Mouse (Mus musculus): ENCODE data around the gene Aaed1.
A peak's percentile ranks its signal among the peaks of the same experiment; 100 is the strongest.

Gene Aaed1

DNA sequence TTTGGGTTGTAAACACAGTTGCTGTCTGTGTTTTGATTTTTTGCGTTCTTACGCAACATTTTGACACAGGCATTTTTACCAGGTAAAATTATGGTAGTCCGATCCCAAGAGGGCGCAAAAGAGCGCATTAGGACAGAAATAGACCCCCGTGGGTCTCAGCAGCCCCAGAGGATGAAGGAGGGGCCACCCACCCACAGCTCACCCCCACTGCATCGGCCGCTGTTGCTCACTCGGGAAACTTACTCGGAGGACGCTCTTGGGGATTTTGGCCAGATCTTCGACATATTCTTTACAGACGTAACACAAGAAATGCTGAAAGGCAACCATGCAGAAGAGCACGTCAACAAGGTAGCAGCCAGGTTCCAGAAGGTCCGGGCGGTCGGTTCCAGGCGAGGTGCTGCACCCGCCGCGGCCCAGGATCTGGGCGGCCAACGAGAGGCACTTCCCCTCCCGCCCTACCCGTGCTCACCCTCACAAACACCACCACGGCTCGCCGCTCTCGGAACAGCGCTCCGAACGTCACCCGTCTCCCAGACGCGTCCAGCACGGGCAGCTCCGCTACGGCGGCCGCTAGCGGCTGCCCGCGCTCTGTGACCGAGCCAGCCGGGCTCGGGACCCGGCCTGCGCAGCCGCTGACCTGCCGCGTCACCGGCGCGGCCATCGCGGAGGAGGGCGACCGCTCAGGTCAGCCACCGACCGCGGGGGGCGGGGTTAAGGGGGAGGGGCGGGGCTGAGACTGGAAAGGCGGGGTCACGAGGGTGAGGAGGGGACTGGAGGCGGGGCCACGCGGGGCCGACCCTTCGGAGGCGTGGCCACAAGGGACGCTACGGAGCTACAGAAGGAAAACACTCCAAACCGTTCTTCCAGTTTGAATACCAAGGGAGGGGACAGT lies at the start of gene Aaed1:
Aaed1 (minus strand) TSS at position 687 of the 892 bp plus-strand sequence.
- peak; percentile 87 for DNase-seq

DNA sequence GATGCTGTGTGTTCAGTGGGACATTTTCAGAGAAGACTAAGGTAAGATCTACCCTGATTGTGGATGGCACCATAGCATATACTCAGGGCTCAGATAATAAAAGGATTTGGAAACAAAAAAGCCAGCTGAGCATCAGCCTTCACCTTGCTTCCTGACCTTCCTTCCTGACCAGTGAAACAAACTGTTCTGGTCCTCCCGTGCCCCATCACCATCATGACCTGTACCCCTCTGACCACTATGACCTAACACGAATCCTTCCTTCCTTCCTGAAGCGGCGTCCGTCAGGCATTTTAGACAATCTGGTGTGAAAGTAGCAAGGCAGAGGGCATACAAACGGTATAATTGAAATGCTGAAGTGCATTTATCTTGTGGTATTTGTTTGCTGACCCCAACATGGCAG lies 49.6 kb upstream of the Aaed1 start:
- no peak for DNase-seq

- DNase-seq: no peak
These were observed 48.5 kb upstream of the Aaed1 start for GRCm38 (mm10) chr13:64361020-64361419.

GRCm38 (mm10) chr13:64359702-64360101 lies 47.2 kb upstream of the Aaed1 start:
- no peak for DNase-seq

GRCm38 (mm10) chr13:64358476-64358875 lies 46.0 kb upstream of the Aaed1 start:
- DNase-seq: no peak

DNA sequence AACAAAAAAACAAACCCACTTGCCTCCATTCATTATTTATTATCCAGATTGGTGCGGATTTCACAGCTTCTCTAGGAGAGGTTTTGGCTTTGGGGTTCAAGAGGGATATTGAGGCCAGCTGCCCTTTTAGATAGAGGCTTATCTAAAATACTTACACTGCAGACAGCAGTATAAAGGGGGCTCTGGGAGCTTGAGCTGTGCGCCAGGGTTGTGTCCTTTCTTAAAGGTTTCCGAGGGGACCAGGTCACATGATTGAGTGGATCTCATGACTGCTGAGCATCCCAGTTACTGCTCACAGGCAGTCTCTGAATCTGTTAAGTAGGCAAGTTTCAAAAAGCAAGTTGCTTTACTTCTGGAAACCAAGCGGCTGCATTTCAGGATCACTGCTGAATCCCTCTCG lies 44.9 kb upstream of the Aaed1 start:
- DNase-seq: no peak

- no peak for DNase-seq
These were observed 37.0 kb upstream of the Aaed1 start for GRCm38 (mm10) chr13:64349474-64349873.

- DNase-seq: peak; percentile 43
These were observed 31.6 kb upstream of the Aaed1 start for GRCm38 (mm10) chr13:64344082-64344501.

GRCm38 (mm10) chr13:64343598-64343997 lies 31.1 kb upstream of the Aaed1 start:
- DNase-seq: peak; percentile 24

DNA sequence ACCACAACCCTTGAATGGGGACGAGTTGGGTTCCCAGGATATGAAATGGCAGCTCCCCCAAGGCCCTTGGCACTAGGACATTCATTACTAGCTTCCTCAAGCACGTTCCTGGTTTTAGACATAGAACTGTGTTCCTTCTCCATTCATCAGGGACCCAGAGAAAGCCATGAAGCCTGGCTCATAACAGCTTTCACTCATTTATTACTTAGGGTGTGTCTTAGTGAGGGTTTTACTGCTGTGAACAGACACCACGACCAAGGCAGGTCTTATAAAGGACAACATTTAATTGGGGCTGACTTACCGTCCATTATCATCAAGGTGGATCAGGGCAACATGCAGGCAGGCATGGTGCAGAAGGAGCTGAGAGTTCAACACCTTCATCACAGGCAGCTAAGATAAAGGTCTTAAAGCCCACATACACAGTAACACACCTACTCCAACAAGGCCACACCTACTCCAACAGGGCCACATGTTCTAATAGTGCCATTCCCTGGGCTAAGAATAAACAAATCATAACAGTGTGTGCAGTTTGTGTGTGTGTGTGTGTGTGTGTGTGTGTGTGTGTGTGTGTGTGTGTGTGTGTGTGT lies 23.1 kb upstream of the Aaed1 start:
- no peak for DNase-seq

DNA sequence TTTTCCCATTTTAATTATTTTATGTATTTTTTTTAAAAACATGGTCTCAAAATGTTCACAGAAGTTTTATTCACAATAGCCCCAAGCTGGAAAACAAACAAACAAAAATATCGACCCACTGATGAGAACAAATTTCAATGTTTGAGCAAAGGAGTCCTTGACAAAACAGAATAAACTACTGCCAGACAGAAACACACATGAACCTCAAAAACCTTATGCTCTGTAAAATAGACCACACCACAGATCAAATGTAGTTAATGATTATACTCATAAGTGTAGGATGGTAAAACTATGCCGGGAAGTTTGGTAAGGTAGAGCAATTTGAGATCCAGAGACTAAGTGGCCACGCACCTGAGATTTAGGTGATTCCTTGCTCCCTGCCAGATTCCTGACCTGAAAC lies 20.6 kb upstream of the Aaed1 start:
- no peak for DNase-seq

DNA sequence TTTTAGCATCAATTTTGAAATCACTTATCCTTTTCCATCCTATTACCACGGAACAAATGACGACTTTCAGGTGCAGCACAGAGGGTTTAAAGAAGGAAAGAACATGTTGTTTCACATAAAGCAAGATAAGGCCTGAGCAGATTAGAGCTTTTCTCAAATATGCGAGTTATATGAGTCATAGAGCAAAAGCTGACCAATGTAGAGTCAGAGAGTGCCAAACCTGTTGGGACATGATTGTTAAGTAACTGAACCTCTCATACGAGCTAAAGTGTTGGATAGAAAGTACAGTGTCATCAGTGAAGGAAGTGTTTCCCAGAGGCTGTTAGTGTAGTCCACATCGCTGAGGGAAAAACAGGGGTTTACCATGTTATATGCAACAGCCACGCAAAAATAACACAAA lies 19.8 kb upstream of the Aaed1 start:
- no peak for DNase-seq

DNA sequence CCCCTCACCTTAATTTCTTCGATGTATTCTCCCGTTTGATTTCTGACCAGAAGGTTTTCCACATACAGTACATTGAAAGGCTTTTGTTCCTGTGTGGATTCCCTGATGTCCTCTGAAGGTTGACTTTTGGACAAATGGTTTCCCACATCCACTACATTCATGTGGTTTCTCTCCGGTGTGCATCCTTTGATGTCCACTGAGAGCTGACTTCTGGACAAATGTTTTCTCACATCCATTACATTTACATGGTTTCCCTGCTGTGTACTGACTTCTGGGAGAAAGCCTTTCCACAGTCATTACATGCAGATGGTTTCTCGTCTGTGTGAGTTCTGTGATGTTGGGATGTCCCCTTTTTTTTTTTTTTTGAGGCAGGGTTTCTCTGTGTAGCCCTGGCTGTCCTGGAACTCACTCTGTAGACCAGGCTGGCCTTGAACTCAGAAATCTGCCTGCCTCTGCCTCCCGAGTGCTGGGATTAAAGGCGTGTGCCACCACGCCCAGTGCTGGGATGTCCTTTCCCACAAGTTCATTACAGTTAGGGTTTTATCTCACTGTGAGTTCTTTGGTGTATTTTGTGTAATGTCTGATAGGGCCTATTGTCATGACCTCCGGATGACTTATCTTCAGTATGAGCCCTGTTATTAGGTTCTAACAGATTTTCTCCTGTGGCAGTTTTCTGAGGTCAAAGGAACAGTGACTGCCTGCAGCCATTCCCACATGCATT lies 10.2 kb upstream of the Aaed1 start:
- no peak for DNase-seq

GRCm38 (mm10) chr13:64320334-64320733 lies 7.8 kb upstream of the Aaed1 start:
- DNase-seq: no peak

- DNase-seq: no peak
These were observed 7.3 kb upstream of the Aaed1 start for GRCm38 (mm10) chr13:64319782-64320181.

- no peak for DNase-seq
These were observed 5.8 kb upstream of the Aaed1 start for GRCm38 (mm10) chr13:64318355-64318754.

- no peak for DNase-seq
These were observed 3.1 kb upstream of the Aaed1 start for GRCm38 (mm10) chr13:64315483-64316050.

DNA sequence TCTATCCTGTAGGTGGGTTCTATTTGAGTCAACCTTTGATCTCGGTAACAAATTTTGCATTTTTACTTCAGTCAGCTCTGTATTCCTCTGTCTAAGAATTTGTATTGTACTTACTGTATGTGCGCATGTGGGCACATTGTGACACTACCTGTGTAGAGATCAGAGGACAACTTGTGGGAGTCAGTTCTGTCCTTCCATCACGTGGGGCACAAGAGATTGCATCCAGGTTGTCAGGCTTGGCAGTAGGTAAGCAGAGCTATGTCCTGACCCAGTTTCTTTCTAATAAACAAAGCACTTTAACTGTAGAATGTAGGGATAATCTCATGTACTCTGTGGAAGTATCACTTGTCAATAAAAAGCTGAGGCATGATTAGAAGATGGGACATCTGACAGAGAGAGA lies 1.5 kb upstream of the Aaed1 start:
- DNase-seq: no peak

- no peak for DNase-seq
These were observed 393 bp upstream of the Aaed1 start for GRCm38 (mm10) chr13:64312916-64313289.

GRCm38 (mm10) chr13:64311266-64311665 lies 1.2 kb downstream of the Aaed1 start:
- no peak for DNase-seq

DNA sequence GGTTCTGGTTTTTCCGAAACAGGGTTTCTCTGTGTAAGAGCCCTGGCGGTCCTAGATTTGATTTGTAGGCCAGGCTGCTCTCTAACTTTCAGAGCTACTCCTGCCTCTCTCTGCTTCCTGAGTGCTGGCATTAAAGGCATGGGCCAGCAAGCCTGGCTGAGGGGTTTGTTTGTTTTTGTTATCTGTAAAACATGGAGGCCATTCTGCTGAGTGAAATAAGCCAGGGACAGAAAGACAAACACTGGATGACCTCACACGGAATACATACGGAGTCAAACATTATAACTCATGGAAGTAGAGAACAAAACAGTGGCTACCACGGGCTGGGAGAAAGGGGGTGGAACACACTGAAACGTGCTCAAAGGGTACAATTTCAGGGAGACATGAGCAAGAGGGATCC lies 1.9 kb downstream of the Aaed1 start:
- no peak for DNase-seq

DNA sequence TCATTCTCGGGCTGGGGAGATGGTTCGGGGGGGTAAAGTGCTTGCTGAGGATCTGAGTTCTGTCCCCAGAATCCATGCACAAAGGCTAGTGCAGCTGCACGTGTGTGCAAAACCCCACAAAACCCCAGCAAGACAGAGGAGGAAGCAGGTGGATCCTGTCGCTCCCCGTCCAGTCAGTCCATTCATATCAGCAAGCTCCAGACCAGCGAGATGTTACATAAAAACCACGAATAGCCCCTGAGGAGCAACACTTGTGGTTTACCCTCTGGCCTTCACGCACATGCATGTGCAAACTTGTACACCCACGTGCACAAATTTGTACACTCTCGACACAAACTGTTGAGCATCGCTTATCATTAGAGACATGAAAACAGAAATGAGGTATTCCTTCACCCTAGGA lies 2.7 kb downstream of the Aaed1 start:
- DNase-seq: no peak

GRCm38 (mm10) chr13:64309036-64309435 lies 3.5 kb downstream of the Aaed1 start:
- DNase-seq: no peak

DNA sequence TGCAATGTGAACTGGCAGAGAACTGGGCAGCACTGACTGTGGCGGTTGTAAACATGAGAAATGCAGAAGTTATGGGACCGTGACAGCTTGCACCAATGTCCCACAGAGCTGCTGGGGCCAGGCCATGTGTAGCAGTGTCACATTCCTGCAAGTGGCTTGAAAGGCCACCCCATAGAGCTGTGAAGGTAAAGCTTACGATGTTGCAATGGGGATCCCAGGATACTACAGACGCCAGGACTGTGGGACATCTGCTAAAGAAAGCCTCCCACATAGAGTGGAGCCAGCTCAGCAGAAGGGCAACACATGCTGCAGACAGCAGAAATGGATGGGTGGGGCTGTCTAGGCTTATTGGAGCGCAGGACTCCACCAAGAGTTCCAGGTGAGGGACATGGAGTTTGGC lies 5.0 kb downstream of the Aaed1 start:
- DNase-seq: no peak

Data from right cerebral cortex, postnatal 25 days (tissue).